ENCODE assay signal across 12 mouse cellular contexts in the genomic region with DNA sequence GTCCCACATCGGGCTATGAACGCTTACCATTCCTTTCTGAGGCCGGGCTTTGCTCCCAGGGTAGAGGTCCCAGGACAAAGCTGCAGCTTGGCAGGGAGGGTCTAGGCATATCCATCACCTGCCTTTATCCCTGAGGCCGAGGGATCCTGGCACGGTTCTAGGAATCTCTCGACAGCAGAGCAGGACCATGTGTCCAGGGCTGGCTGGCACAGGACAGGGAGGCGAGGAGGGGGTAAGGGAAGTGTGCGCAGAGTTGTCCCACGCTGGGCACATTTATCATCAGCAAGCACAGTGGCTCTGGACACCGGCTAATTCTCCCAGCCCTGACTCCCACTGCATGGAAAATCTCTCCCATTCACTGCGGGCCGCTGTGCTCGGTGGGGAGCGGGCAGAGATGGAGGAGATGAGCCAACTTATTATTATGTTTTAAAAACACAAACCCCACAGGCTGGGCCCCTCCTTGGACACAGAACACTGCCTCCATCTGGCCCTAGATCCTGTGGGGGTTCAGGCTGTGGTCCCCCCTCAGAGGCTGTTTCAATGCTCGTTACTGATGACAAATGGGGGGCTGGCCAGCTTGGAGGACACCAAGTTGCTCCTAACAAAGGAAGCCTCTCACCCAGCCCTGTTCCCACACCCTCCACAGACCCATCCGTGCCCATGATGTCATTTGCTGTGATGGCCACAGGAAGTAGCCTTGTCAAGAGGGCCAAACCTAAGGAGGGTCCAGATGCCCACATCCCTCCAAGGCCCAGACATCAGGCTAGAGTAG. TPM values are rescaled to one million over a fixed set of nuclear protein-coding genes. Genes with fewer than 3 reads are reported as not detected.
A peak's percentile ranks its signal among the peaks of the same experiment; 100 is the strongest.
DNase-seq lines count a peak whose midpoint lies in the region; ATAC-seq and TF ChIP-seq lines count a peak whose summit lies in the region.
"Had no signal": no experiment of that assay in that cellular context is flagged by ENCODE, and none has a peak within 500 bp of the region (broad histone marks: within the 10 kb centered on the region; RNA-seq: fewer than 3 reads in every experiment).

No protein-coding gene starts in this region.

- no peak overlapping the region for H3K27ac ChIP-seq in heart, embryonic 11.5 days (ENCODE audit: low read depth, low read length)
- H3K27ac ChIP-seq in embryonic facial prominence, embryonic 14.5 days (replicated peaks; ENCODE audit: low read depth, low read length), result no peak overlapping the region
- no peak overlapping the region for H3K27ac ChIP-seq in neural tube, embryonic 12.5 days
- no peak overlapping the region for H3K27ac ChIP-seq in liver, postnatal 0 days (ENCODE audit: low read depth)
- H3K27ac ChIP-seq: lung, embryonic 15.5 days; stomach, postnatal 0 days had no signal

- TF ChIP-seq EP300 in liver, postnatal 0 days (IDR thresholded peaks at IDR 0.05; ENCODE audit: low read depth), result no peak

- no peak overlapping the region for H3K4me3 ChIP-seq in heart, embryonic 11.5 days (ENCODE audit: low read depth, low read length)
- no peak overlapping the region for H3K4me3 ChIP-seq in embryonic facial prominence, embryonic 14.5 days (ENCODE audit: low read depth, low read length)
- H3K4me3 ChIP-seq in neural tube, embryonic 12.5 days, result no peak overlapping the region
- no peak overlapping the region for H3K4me3 ChIP-seq in liver, postnatal 0 days (ENCODE audit: low read depth, low read length)
- H3K4me3 ChIP-seq: lung, embryonic 15.5 days had no signal

- no peaks in the 10 kb centered on the region for H3K36me3 ChIP-seq in heart, embryonic 11.5 days (ENCODE audit: control insufficient read depth, insufficient read depth, low read length)
- no peaks in the 10 kb centered on the region for H3K36me3 ChIP-seq in embryonic facial prominence, embryonic 14.5 days (ENCODE audit: control insufficient read depth, insufficient read depth, low read length)
- no peaks in the 10 kb centered on the region for H3K36me3 ChIP-seq in neural tube, embryonic 12.5 days
- H3K36me3 ChIP-seq in liver, postnatal 0 days (replicated peaks; ENCODE audit: insufficient read depth, low read length), result no peaks in the 10 kb centered on the region
- H3K36me3 ChIP-seq: lung, embryonic 15.5 days had no signal

- H3K27me3 ChIP-seq in heart, embryonic 11.5 days (ENCODE audit: control insufficient read depth, insufficient read depth, low read length), result no peaks in the 10 kb centered on the region
- no peaks in the 10 kb centered on the region for H3K27me3 ChIP-seq in embryonic facial prominence, embryonic 14.5 days (replicated peaks; ENCODE audit: control insufficient read depth, insufficient read depth, low read length)
- peaks cover 5% of the 10 kb centered on the region; the same call in 1 of the 2 replicates for H3K27me3 ChIP-seq in neural tube, embryonic 12.5 days (replicated peaks)
- H3K27me3 ChIP-seq in liver, postnatal 0 days (ENCODE audit: insufficient read depth, low read length), result peaks cover 6% of the 10 kb centered on the region; the same call in 1 of the 2 replicates
- H3K27me3 ChIP-seq: lung, embryonic 15.5 days had no signal

- DNase-seq in heart, postnatal 25 days (ENCODE audit: low spot score), result no peak
- peak; percentile 41 for DNase-seq in lung, postnatal 10 days
- DNase-seq in lung, adult 18-20 months, result no peak
- no peak for DNase-seq in embryonic facial prominence, embryonic 14.5 days (ENCODE audit: low spot score)
- no peak for DNase-seq in liver, postnatal 0 days
- DNase-seq in kidney, postnatal 4 days, result no peak
- DNase-seq: kidney, postnatal 36 days had no signal

- H3K4me2 ChIP-seq in heart, embryonic 11.5 days, result no peak overlapping the region
- no peak overlapping the region for H3K4me2 ChIP-seq in embryonic facial prominence, embryonic 14.5 days (ENCODE audit: low read depth, low read length)
- H3K4me2 ChIP-seq in neural tube, embryonic 12.5 days (replicated peaks), result no peak overlapping the region
- H3K4me2 ChIP-seq in liver, postnatal 0 days (ENCODE audit: low read depth, low read length), result no peak overlapping the region
- H3K4me2 ChIP-seq: lung, embryonic 15.5 days had no signal

- 70% methylated on average over 16 of the region's 16 CpGs for WGBS in heart, embryonic 11.5 days (ENCODE audit: insufficient replicate concordance)
- WGBS in embryonic facial prominence, embryonic 14.5 days, result 71% methylated on average over 15 of the region's 16 CpGs
- WGBS in neural tube, embryonic 12.5 days, result 49% methylated on average over 16 of the region's 16 CpGs
- 75% methylated on average over 16 of the region's 16 CpGs for WGBS in liver, postnatal 0 days (ENCODE audit: insufficient replicate concordance)

- ATAC-seq in heart, embryonic 11.5 days (replicated peaks; ENCODE audit: insufficient number of reproducible peaks, low FRiP score, low TSS enrichment), result no peak
- 0 out of 2 replicates have a peak, but pooled peaks have one; percentile 20 for ATAC-seq in embryonic facial prominence, embryonic 14.5 days (ENCODE audit: low read depth)
- peak; percentile 55 for ATAC-seq in neural tube, embryonic 12.5 days (ENCODE audit: low FRiP score, low read depth)
- ATAC-seq in liver, postnatal 0 days, result no peak
- ATAC-seq: inflammation-experienced regulatory T-cells, adult 6 months had no signal

- intact Hi-C loops in heart, postnatal 25 days (cut with DNase I), result no loop called here

- TF ChIP-seq CTCF in liver, postnatal 0 days (IDR thresholded peaks at IDR 0.05; ENCODE audit: low read depth), result no peak

- no peaks in the 10 kb centered on the region for H3K9me3 ChIP-seq in heart, embryonic 11.5 days (replicated peaks; ENCODE audit: control insufficient read depth, low read length)
- H3K9me3 ChIP-seq in embryonic facial prominence, embryonic 14.5 days (ENCODE audit: control insufficient read depth, low read length), result no peaks in the 10 kb centered on the region
- H3K9me3 ChIP-seq in neural tube, embryonic 12.5 days, result no peaks in the 10 kb centered on the region
- no peaks in the 10 kb centered on the region for H3K9me3 ChIP-seq in liver, postnatal 0 days (ENCODE audit: low read length)
- H3K9me3 ChIP-seq: lung, embryonic 15.5 days had no signal

- 0 out of 2 replicates have a peak overlapping the region, but pooled peaks have one; percentile 28 for H3K9ac ChIP-seq in heart, embryonic 11.5 days (ENCODE audit: low read depth, low read length)
- no peak overlapping the region for H3K9ac ChIP-seq in embryonic facial prominence, embryonic 14.5 days (ENCODE audit: low read depth, low read length)
- no peak overlapping the region for H3K9ac ChIP-seq in neural tube, embryonic 12.5 days
- H3K9ac ChIP-seq in liver, postnatal 0 days (replicated peaks), result no peak overlapping the region
- H3K9ac ChIP-seq: lung, embryonic 15.5 days had no signal

- H3K4me1 ChIP-seq in heart, embryonic 11.5 days (ENCODE audit: control insufficient read depth, insufficient read depth, low read length), result peaks cover 33% of the 10 kb centered on the region
- H3K4me1 ChIP-seq in embryonic facial prominence, embryonic 14.5 days (ENCODE audit: control insufficient read depth, insufficient read depth, low read length), result 0 out of 2 replicates have a peak, but pooled peaks cover under 1% of the 10 kb centered on the region
- H3K4me1 ChIP-seq in neural tube, embryonic 12.5 days, result peaks cover 13% of the 10 kb centered on the region
- H3K4me1 ChIP-seq in liver, postnatal 0 days (ENCODE audit: insufficient read depth), result no peaks in the 10 kb centered on the region

RNA-seq across cellular contexts. Expression of a gene that starts 34.9 kb away (rescaled TPM):
- 4.6 and 4.8 TPM in 2 replicates for polyA plus RNA-seq in heart, embryonic 11.5 days (2014; fragmentation: Nextera tagmentation; extraction: Ambion mirVana)
- total RNA-seq in heart, postnatal 25 days (2021), result 1 to 10 TPM; 4.8 to 6.3 TPM
- polyA plus RNA-seq in embryonic facial prominence, embryonic 14.5 days (2014; fragmentation: Nextera tagmentation; extraction: Ambion mirVana), result 9.0 and 9.9 TPM in 2 replicates
- polyA plus RNA-seq in neural tube, embryonic 12.5 days (2016; fragmentation: Nextera tagmentation; extraction: Ambion mirVana), result 12.9 and 13.6 TPM in 2 replicates
- 3.4 and 3.9 TPM in 2 replicates for polyA plus RNA-seq in liver, postnatal 0 days (2015; fragmentation: Nextera tagmentation; extraction: Ambion mirVana)

RNA-seq across cellular contexts. Expression of a gene that starts 43.9 kb away (rescaled TPM):
- polyA plus RNA-seq in heart, embryonic 11.5 days (2014; fragmentation: Nextera tagmentation; extraction: Ambion mirVana), result 15.0 and 15.6 TPM in 2 replicates
- total RNA-seq in heart, postnatal 25 days (2021), result 10 to 100 TPM; 15.2 to 18.4 TPM
- polyA plus RNA-seq in embryonic facial prominence, embryonic 14.5 days (2014; fragmentation: Nextera tagmentation; extraction: Ambion mirVana), result 6.1 and 6.6 TPM in 2 replicates
- polyA plus RNA-seq in neural tube, embryonic 12.5 days (2016; fragmentation: Nextera tagmentation; extraction: Ambion mirVana), result 3.0 and 3.6 TPM in 2 replicates
- 0.39 and 0.40 TPM in 2 replicates for polyA plus RNA-seq in liver, postnatal 0 days (2015; fragmentation: Nextera tagmentation; extraction: Ambion mirVana)

Comparison
In these comparisons a context has a peak if more than half of its experiments do, and no peak if none do; other contexts are left out.
1. ATAC-seq: peak in embryonic facial prominence, embryonic 14.5 days (single experiment) and neural tube, embryonic 12.5 days (single experiment); none in heart, embryonic 11.5 days (single experiment) and liver, postnatal 0 days (single experiment).